Mouse (Mus musculus): ENCODE measurements around the gene Pafah1b2. TPM values are rescaled to one million over a fixed set of nuclear protein-coding genes. Genes with fewer than 3 reads are reported as not detected.

Pafah1b2 gene
- polyA plus RNA-seq, 1 experiment, result 111 TPM

DNA sequence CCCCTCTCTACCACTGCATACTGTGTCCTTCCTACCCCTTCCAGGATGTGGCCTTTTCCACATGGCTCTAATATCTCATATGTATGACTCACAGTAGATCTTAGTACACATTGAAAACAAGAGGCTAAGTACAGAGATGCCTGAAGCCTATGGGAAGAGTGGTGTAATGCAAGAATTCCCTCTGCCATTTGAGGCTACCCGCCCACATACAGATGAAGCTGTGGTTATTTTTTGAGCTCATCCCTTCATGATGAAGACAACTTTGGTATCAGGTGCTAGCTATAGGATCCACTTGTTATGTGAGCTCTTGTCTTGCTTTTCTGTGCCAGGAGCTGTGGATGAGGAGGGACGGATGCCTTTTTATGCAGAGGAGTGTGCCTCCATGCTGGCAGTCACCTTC is 96.8 kb downstream of the Pafah1b2 start:
- TF ChIP-seq POLR2A (IDR thresholded peaks at IDR 0.05; ENCODE audit: borderline replicate concordance, insufficient read depth, low read length) (no peak), CTCF (IDR thresholded peaks at IDR 0.05; ENCODE audit: borderline replicate concordance, insufficient read depth, low read depth, low read length) (no peak)
- WGBS, result 95% methylated on average over 2 of the region's 2 CpGs
- Histone ChIP-seq H3K27ac (ENCODE audit: insufficient read depth, low read length) (no peak overlapping the region), H3K4me1 (ENCODE audit: control insufficient read depth, insufficient read depth, low read length) (no peaks in the 10 kb centered on the region), H3K27me3 (ENCODE audit: control insufficient read depth, insufficient read depth, low read length) (no peaks in the 10 kb centered on the region), H3K4me3 (replicated peaks; ENCODE audit: insufficient read depth, low read depth, low read length) (no peak overlapping the region)
- DNase-seq, result no peak

Other genes starting within 250 kb of the Pafah1b2 start
- gene Cep164, start 184.0 kb downstream of the Pafah1b2 start, polyA plus RNA-seq (2012; rRNA removed), result 30.5 and 32.5 TPM in 2 replicates
- gene Bace1, start 174.1 kb downstream of the Pafah1b2 start, polyA plus RNA-seq (2012; rRNA removed), result 68.2 and 76.7 TPM in 2 replicates
- 32.6 and 33.3 TPM in 2 replicates for gene Pcsk7, start 106.2 kb downstream of the Pafah1b2 start, polyA plus RNA-seq (2012; rRNA removed)
- gene Rnf214, start 105.8 kb downstream of the Pafah1b2 start, polyA plus RNA-seq (2012; rRNA removed), result 45.8 and 47.4 TPM in 2 replicates
- gene Tagln, start 76.6 kb downstream of the Pafah1b2 start, polyA plus RNA-seq (2012; rRNA removed), result 13.2 and 13.7 TPM in 2 replicates
- gene Sidt2, start 57.4 kb downstream of the Pafah1b2 start, polyA plus RNA-seq (2012; rRNA removed), result 130 and 142 TPM in 2 replicates
- 63.1 and 69.1 TPM in 2 replicates for gene Sik3, start 130 bp upstream of the Pafah1b2 start, polyA plus RNA-seq (2012; rRNA removed)
- 2.7 and 3.0 TPM in 2 replicates for gene Apoa1, start 215.9 kb upstream of the Pafah1b2 start, polyA plus RNA-seq (2012; rRNA removed)
- 0.57 and 0.88 TPM in 2 replicates for gene Apoc3, start 222.9 kb upstream of the Pafah1b2 start, polyA plus RNA-seq (2012; rRNA removed)
- gene Apoa4, start 228.0 kb upstream of the Pafah1b2 start, polyA plus RNA-seq (2012; rRNA removed), result 0.16 and 0.28 TPM in 2 replicates